Mouse (Mus musculus): Measurements from ENCODE around the gene Tbx21.

- TF ChIP-seq CTCF (IDR thresholded peaks at IDR 0.05; ENCODE audit: low read depth) (no peak), EP300 (optimal IDR thresholded peaks at IDR 0.05) (no peak)
These were observed 11.0 kb downstream of the Tbx21 start for GRCm38 (mm10) chr11:97104091-97104483.

All from stomach, postnatal 0 days (tissue).